Mouse (Mus musculus) lung, embryonic 15.5 days (tissue): ENCODE data around the gene Zbtb20. TPM values are rescaled to one million over a fixed set of nuclear protein-coding genes. Genes with fewer than 3 reads are reported as not detected.

Experiments used
- ATAC-seq: fragments of 200-750 bp; cut with Nextera tagmentation; 2 replicates; pipeline ENCODE4 v1.8.0; 2017; ENCODE audit warnings: moderate number of reproducible peaks, borderline replicate concordance; ENCODE audit not compliant: low FRiP score, low TSS enrichment; ENCODE audit errors: extremely low read depth
- H3K27ac ChIP-seq: fragments of 300-500 bp; sonication (generic); 2 replicates; pipeline ENCODE4 v1.5.1; 2015; ENCODE audit warnings: moderate library complexity, mild to moderate bottlenecking, inconsistent platforms
- H3K27me3 ChIP-seq: fragments of 300-500 bp; sonication (generic); 2 replicates; pipeline ENCODE4 v1.6.1; 2015; ENCODE audit warnings: inconsistent platforms
- H3K36me3 ChIP-seq: fragments of 300-500 bp; sonication (generic); 2 replicates; pipeline ENCODE4 v1.6.1; 2015; ENCODE audit warnings: inconsistent platforms
- H3K4me1 ChIP-seq: fragments of 300-500 bp; sonication (generic); 2 replicates; pipeline ENCODE4 v1.6.1; 2015; ENCODE audit warnings: inconsistent platforms
- H3K4me2 ChIP-seq: fragments of 300-500 bp; sonication (generic); 2 replicates; pipeline ENCODE4 v1.6.1; 2015; ENCODE audit warnings: inconsistent platforms, mild to moderate bottlenecking, moderate library complexity
- H3K4me3 ChIP-seq: fragments of 300-500 bp; sonication (generic); 2 replicates; pipeline ENCODE4 v1.5.1; 2015; ENCODE audit warnings: mild to moderate bottlenecking, inconsistent platforms
- H3K9ac ChIP-seq: fragments of 300-500 bp; sonication (generic); 2 replicates; pipeline ENCODE4 v1.6.1; 2015; ENCODE audit warnings: inconsistent platforms
- H3K9me3 ChIP-seq: fragments of 300-500 bp; sonication (generic); 2 replicates; pipeline ENCODE4 v1.6.1; 2016; ENCODE audit warnings: inconsistent platforms
- WGBS: fragments of 180-500 bp; shearing (Covaris S2); methylation state at CpG from one replicate; pipeline ENCODE4 v1.1.7; 2015; 5-methylcytosine and 5-hydroxymethylcytosine counted together
- polyA plus RNA-seq: library from polyadenylated mRNA; unstranded; fragments of >200 nt; fragmentation: Nextera tagmentation; extraction: Ambion mirVana; gene quantifications from 2 replicates; pipeline ENCODE4 v1.2.1, GENCODE M21; 2015

Gene Zbtb20
- polyA plus RNA-seq, 1 experiment from 2014 or later = 22.1 TPM

- Histone ChIP-seq H3K27ac (no peak overlapping the region), H3K4me1 (no peaks in the 10 kb centered on the region), H3K9ac (no peak overlapping the region), H3K36me3 (no peaks in the 10 kb centered on the region), H3K27me3 (no peaks in the 10 kb centered on the region), H3K9me3 (no peaks in the 10 kb centered on the region), H3K4me2 (no peak overlapping the region), H3K4me3 (no peak overlapping the region)
- no peak for ATAC-seq
- 77% methylated on average over 4 of the region's 4 CpGs for WGBS
These were observed 509.4 kb downstream of the Zbtb20 start for GRCm38 (mm10) chr16:43384953-43385619.

- Histone ChIP-seq H3K27ac (no peak overlapping the region), H3K36me3 (no peaks in the 10 kb centered on the region), H3K4me3 (no peak overlapping the region), H3K4me2 (no peak overlapping the region), H3K9me3 (no peaks in the 10 kb centered on the region), H3K27me3 (no peaks in the 10 kb centered on the region), H3K4me1 (no peaks in the 10 kb centered on the region), H3K9ac (no peak overlapping the region)
- ATAC-seq = no peak
- 35% methylated on average over 5 of the region's 5 CpGs for WGBS
These were observed 510.0 kb downstream of the Zbtb20 start for GRCm38 (mm10) chr16:43385620-43386210.

- H3K9me3 ChIP-seq = no peaks in the 10 kb centered on the region
- 23% methylated on average over 5 of the region's 5 CpGs for WGBS
- H3K9ac ChIP-seq = no peak overlapping the region
- no peaks in the 10 kb centered on the region for H3K4me1 ChIP-seq
- H3K4me2 ChIP-seq = no peak overlapping the region
- H3K4me3 ChIP-seq = no peak overlapping the region
- H3K27me3 ChIP-seq = no peaks in the 10 kb centered on the region
- no peak for ATAC-seq
- H3K27ac ChIP-seq = no peak overlapping the region
- H3K36me3 ChIP-seq = no peaks in the 10 kb centered on the region
These were observed 510.7 kb downstream of the Zbtb20 start for GRCm38 (mm10) chr16:43386426-43386825.

GRCm38 (mm10) chr16:43388389-43388788 lies 512.7 kb downstream of the Zbtb20 start:
- no peak for ATAC-seq
- H3K4me1 ChIP-seq = no peaks in the 10 kb centered on the region

GRCm38 (mm10) chr16:43390387-43390786 lies 514.7 kb downstream of the Zbtb20 start:
- H3K27ac ChIP-seq = no peak overlapping the region
- ATAC-seq = no peak
- H3K36me3 ChIP-seq = no peaks in the 10 kb centered on the region
- no peaks in the 10 kb centered on the region for H3K9me3 ChIP-seq
- 87% methylated on average over 4 of the region's 4 CpGs for WGBS
- no peak overlapping the region for H3K9ac ChIP-seq
- H3K4me1 ChIP-seq = no peaks in the 10 kb centered on the region
- H3K4me3 ChIP-seq = no peak overlapping the region
- no peak overlapping the region for H3K4me2 ChIP-seq
- no peaks in the 10 kb centered on the region for H3K27me3 ChIP-seq

More at GRCm38 (mm10) chr16:43388389-43388788, 512.7 kb downstream of the Zbtb20 start:
- no peak overlapping the region for H3K27ac ChIP-seq
- no peaks in the 10 kb centered on the region for H3K27me3 ChIP-seq
- no peak overlapping the region for H3K9ac ChIP-seq
- H3K36me3 ChIP-seq = no peaks in the 10 kb centered on the region
- 84% methylated on average over 5 of the region's 5 CpGs for WGBS
- H3K4me2 ChIP-seq = no peak overlapping the region
- H3K9me3 ChIP-seq = no peaks in the 10 kb centered on the region
- no peak overlapping the region for H3K4me3 ChIP-seq

DNA sequence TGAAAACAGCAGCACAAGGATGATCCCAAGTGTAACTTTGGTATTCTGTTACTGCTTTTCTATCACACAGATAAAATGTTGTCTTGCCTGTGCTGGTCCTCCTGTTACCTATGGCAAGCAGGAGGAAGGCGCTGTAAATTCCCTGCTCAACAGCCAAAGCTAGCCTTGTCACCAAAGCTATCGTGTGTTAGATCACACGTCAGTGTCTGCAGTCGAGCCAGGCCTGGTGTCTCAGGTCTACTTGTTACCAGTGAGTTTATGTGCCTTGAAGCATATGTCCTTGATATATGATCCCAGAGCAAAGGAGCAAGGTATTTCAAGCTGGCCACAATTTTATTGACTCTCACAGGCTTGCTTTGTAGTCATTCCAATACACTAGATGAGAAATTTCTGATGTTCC lies 517.7 kb downstream of the Zbtb20 start:
- Histone ChIP-seq H3K9ac (no peak overlapping the region), H3K4me2 (no peak overlapping the region), H3K9me3 (no peaks in the 10 kb centered on the region), H3K27ac (no peak overlapping the region), H3K36me3 (no peaks in the 10 kb centered on the region), H3K4me3 (no peak overlapping the region), H3K27me3 (no peaks in the 10 kb centered on the region), H3K4me1 (no peaks in the 10 kb centered on the region)
- ATAC-seq = no peak
- WGBS = 72% methylated on average over 4 of the region's 4 CpGs

GRCm38 (mm10) chr16:43394013-43394568 lies 518.4 kb downstream of the Zbtb20 start:
- Histone ChIP-seq H3K9ac (no peak overlapping the region), H3K27me3 (no peaks in the 10 kb centered on the region), H3K36me3 (no peaks in the 10 kb centered on the region), H3K9me3 (no peaks in the 10 kb centered on the region), H3K4me2 (no peak overlapping the region), H3K27ac (no peak overlapping the region), H3K4me3 (no peak overlapping the region), H3K4me1 (no peaks in the 10 kb centered on the region)
- no peak for ATAC-seq
- WGBS = 34% methylated on average over 9 of the region's 9 CpGs

- ATAC-seq = no peak
- H3K9ac ChIP-seq = no peak overlapping the region
- H3K4me2 ChIP-seq = no peak overlapping the region
- H3K27me3 ChIP-seq = no peaks in the 10 kb centered on the region
- 84% methylated on average over 2 of the region's 2 CpGs for WGBS
- no peak overlapping the region for H3K27ac ChIP-seq
- no peaks in the 10 kb centered on the region for H3K4me1 ChIP-seq
- H3K36me3 ChIP-seq = no peaks in the 10 kb centered on the region
- H3K4me3 ChIP-seq = no peak overlapping the region
- no peaks in the 10 kb centered on the region for H3K9me3 ChIP-seq
These were observed 519.1 kb downstream of the Zbtb20 start for GRCm38 (mm10) chr16:43394760-43395159.

DNA sequence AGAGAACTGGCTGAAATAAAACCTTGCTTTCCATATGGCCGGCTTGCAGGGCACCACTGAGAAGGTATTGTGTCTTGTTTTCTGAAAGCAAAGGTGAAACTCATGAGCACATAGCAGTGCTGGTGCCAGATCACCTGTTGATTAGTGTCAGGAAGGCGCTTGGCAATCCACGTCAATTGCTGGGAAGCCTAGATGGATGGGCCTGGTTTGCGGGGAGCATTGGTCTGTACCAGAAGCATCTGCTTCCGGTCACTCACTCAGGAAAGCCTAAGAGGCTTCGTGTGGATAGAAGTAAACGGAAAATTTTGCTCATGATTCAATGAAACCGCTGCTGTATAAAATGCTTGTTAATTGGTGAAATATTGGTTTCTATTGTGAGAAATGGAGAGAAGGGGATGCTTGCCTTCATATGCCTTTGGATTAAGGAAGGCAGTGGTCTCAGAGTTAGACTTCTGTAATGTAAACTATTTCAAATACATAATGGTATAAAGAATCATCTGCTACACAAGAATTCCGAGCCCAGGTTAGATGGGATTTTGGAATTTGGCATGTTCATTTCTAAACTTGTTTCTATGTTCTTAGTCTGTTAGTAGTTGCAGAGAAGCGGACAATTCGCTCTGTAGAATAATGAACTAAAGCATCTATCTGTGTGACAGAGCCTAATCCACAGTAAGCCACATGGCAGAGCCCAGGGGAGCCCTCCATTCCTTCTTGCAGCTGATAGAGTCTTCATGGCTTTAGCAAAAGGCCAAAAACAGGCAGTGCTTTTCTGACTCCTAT lies 521.4 kb downstream of the Zbtb20 start:
- Histone ChIP-seq H3K4me2 (no peak overlapping the region), H3K9ac (no peak overlapping the region), H3K9me3 (no peaks in the 10 kb centered on the region), H3K27me3 (no peaks in the 10 kb centered on the region), H3K36me3 (no peaks in the 10 kb centered on the region), H3K27ac (no peak overlapping the region), H3K4me1 (no peaks in the 10 kb centered on the region), H3K4me3 (no peak overlapping the region)
- WGBS = 86% methylated on average over 11 of the region's 11 CpGs
- ATAC-seq = no peak

DNA sequence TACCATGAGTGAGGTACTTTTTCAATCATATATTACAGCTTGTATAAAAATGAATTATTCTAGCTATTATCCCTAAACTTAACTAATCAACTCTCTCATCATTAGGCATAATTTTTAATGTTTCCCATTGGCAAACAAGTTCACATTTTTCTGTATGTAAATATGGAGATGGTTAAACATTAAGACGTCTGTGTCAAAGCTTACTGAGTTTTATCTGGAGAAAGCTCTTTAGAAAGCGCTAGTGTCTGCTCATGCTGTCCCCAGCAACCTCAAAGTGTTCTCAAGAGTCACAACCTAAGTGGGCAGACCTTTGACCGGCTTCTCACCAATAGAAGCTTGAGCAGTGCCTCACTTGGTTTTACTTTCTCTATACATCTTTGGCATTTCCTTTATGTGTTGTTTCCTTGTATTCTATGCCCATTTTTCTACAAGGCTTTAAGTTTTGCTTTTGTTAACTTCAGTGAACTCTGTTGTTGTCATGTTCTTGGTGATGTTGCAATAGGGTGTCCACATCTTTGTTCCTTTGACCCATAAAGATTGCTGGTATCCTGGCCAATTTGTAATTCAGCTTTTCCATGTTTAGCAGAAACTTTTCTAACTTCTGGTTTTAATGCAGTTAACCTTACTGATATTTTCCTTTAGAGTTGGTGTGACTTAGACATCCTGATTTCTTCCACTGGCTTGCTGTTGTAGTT lies 522.1 kb downstream of the Zbtb20 start:
- H3K9me3 ChIP-seq = no peaks in the 10 kb centered on the region
- no peak overlapping the region for H3K9ac ChIP-seq
- WGBS = 61% methylated on average over 3 of the region's 3 CpGs
- no peaks in the 10 kb centered on the region for H3K36me3 ChIP-seq
- no peak for ATAC-seq
- no peak overlapping the region for H3K4me3 ChIP-seq
- H3K4me1 ChIP-seq = no peaks in the 10 kb centered on the region
- no peak overlapping the region for H3K4me2 ChIP-seq
- no peak overlapping the region for H3K27ac ChIP-seq
- H3K27me3 ChIP-seq = no peaks in the 10 kb centered on the region

- H3K36me3 ChIP-seq = no peaks in the 10 kb centered on the region
- H3K9me3 ChIP-seq = no peaks in the 10 kb centered on the region
- no peak overlapping the region for H3K9ac ChIP-seq
- H3K4me3 ChIP-seq = no peak overlapping the region
- ATAC-seq = no peak
- no peak overlapping the region for H3K4me2 ChIP-seq
- no peaks in the 10 kb centered on the region for H3K27me3 ChIP-seq
- H3K4me1 ChIP-seq = no peaks in the 10 kb centered on the region
- H3K27ac ChIP-seq = no peak overlapping the region
These were observed 523.7 kb downstream of the Zbtb20 start for GRCm38 (mm10) chr16:43399428-43399827.
